Comparison of ENCODE assay signal across 8 mouse cellular contexts in the genomic region with DNA sequence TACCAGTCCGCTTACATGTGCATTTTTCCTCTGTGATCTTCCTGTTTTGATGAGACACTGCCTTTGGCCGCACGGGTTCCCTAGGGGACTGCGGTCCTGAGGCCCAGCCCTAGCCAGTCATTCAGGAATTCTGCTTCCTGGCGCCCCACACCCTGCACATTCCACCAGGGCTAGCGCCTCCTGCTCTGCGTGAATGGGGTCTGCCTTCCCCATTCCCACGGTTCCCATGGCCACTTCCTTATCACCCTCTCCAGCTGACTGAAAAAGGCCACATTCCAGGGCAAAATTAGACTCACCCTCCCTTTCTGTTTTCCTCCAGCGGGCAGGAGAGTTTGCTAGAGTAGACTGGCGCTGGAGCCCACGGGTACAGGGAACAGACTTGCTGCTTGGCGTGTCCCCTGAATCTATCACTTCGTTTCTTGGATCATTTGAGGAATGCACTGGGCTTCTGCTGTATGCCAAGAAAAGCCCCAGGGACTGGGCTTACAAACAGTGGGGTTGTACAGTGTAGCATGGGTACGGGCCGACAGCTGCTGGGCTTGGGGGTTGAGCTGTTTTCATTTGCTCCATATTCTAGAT. TPM values are rescaled to one million over a fixed set of nuclear protein-coding genes. Genes with fewer than 3 reads are reported as not detected.
A peak's percentile ranks its signal among the peaks of the same experiment; 100 is the strongest.
DNase-seq lines count a peak whose midpoint lies in the region; ATAC-seq and TF ChIP-seq lines count a peak whose summit lies in the region.

No protein-coding gene starts in this region.

- H3K9ac ChIP-seq in heart, embryonic 16.5 days (ENCODE audit: low read length), result peak overlapping the region; percentile 53
- no peak overlapping the region for H3K9ac ChIP-seq in midbrain, embryonic 12.5 days (replicated peaks)

- peak overlapping the region; percentile 94 for H3K27ac ChIP-seq in embryonic fibroblast, embryonic 13.5 days (ENCODE audit: insufficient read depth, low read length)
- peak overlapping the region; percentile 96 for H3K27ac ChIP-seq in heart, embryonic 16.5 days (ENCODE audit: low read length)
- H3K27ac ChIP-seq in midbrain, embryonic 12.5 days (replicated peaks), result peak overlapping the region; percentile 17; the same call in 1 of the 2 replicates

- H3K4me3 ChIP-seq in embryonic fibroblast, embryonic 13.5 days (ENCODE audit: insufficient read depth, low read length), result no peak overlapping the region
- peak overlapping the region; percentile 6 for H3K4me3 ChIP-seq in heart, embryonic 16.5 days (ENCODE audit: low read length)
- H3K4me3 ChIP-seq in midbrain, embryonic 12.5 days, result no peak overlapping the region

- TF ChIP-seq CTCF in embryonic fibroblast, embryonic 13.5 days (IDR thresholded peaks at IDR 0.05; ENCODE audit: borderline replicate concordance, insufficient read depth, low read length), result no peak

- TF ChIP-seq POLR2A in embryonic fibroblast, embryonic 13.5 days (IDR thresholded peaks at IDR 0.05; ENCODE audit: low read depth, low read length), result no peak

- no peak for DNase-seq in frontal cortex, postnatal 10 days (ENCODE audit: low spot score in 2 of 2)
- peak; percentile 82 to 92 for DNase-seq in kidney, postnatal 25 days
- DNase-seq in left cerebral cortex, adult 18-20 months (ENCODE audit: low spot score in 2 of 2), result no peak

- 10% methylated on average over 15 of the region's 15 CpGs for WGBS in heart, embryonic 16.5 days
- WGBS in midbrain, embryonic 12.5 days, result 64% methylated on average over 15 of the region's 15 CpGs

- H3K4me1 ChIP-seq in embryonic fibroblast, embryonic 13.5 days (ENCODE audit: control insufficient read depth, insufficient read depth, low read length), result peaks cover 9% of the 10 kb centered on the region
- H3K4me1 ChIP-seq in heart, embryonic 16.5 days (ENCODE audit: control insufficient read depth, insufficient read depth, low read length), result peaks cover 51% of the 10 kb centered on the region
- H3K4me1 ChIP-seq in midbrain, embryonic 12.5 days, result peaks cover 14% of the 10 kb centered on the region

- 0 out of 2 replicates have a peak, but pooled peaks have one; percentile 21 for ATAC-seq in frontal cortex, adult (ENCODE audit: low TSS enrichment)
- ATAC-seq in heart, embryonic 16.5 days (replicated peaks; ENCODE audit: extremely low read depth, insufficient read depth, low FRiP score), result peak; percentile 93
- ATAC-seq in midbrain, embryonic 12.5 days (ENCODE audit: low FRiP score, low read depth), result no peak
- ATAC-seq in granulocyte monocyte progenitor cell, adult 5-6 weeks (replicated peaks; ENCODE audit: poor library complexity, severe bottlenecking), result no peak

- H3K9me3 ChIP-seq in heart, embryonic 16.5 days (replicated peaks; ENCODE audit: control insufficient read depth, low read length), result no peaks in the 10 kb centered on the region
- H3K9me3 ChIP-seq in midbrain, embryonic 12.5 days, result no peaks in the 10 kb centered on the region

- peak overlapping the region; percentile 46 for H3K4me2 ChIP-seq in heart, embryonic 16.5 days (ENCODE audit: low read depth, low read length)
- no peak overlapping the region for H3K4me2 ChIP-seq in midbrain, embryonic 12.5 days (replicated peaks)

- no peaks in the 10 kb centered on the region for H3K27me3 ChIP-seq in heart, embryonic 16.5 days (ENCODE audit: control insufficient read depth, insufficient read depth, low read length)
- H3K27me3 ChIP-seq in midbrain, embryonic 12.5 days, result no peaks in the 10 kb centered on the region

- peaks cover 6% of the 10 kb centered on the region; the same call in 1 of the 2 replicates for H3K36me3 ChIP-seq in heart, embryonic 16.5 days (ENCODE audit: control insufficient read depth, insufficient read depth)
- H3K36me3 ChIP-seq in midbrain, embryonic 12.5 days, result peaks cover 37% of the 10 kb centered on the region

RNA-seq across cellular contexts. Expression of a gene that starts 22.7 kb away (rescaled TPM):
- polyA plus RNA-seq in embryonic fibroblast, embryonic 13.5 days (2011; ENCODE audit: insufficient read length, low read depth, missing spikeins), result 36.3 and 60.1 TPM in 2 replicates
- 35.5 and 35.7 TPM in 2 replicates for polyA plus RNA-seq in heart, embryonic 16.5 days (2015; fragmentation: Nextera tagmentation; extraction: Ambion mirVana)
- 35.4 and 37.5 TPM in 2 replicates for polyA plus RNA-seq in midbrain, embryonic 12.5 days (2016; fragmentation: Nextera tagmentation; extraction: Ambion mirVana)
- total RNA-seq in granulocyte monocyte progenitor cell, adult 5-6 weeks (2014; fragmentation: Nextera tagmentation), result 20.4 and 21.3 TPM in 2 replicates
- 34.3 and 43.2 TPM in 2 replicates for total RNA-seq in granulocyte monocyte progenitor cell, adult 5-6 weeks (2017)
- total RNA-seq in left cerebral cortex, adult 18-20 months (2021), result 10 to 100 TPM; 60.7 to 61.5 TPM

RNA-seq across cellular contexts. Expression of a gene that starts 23.4 kb away (rescaled TPM):
- 376 and 420 TPM in 2 replicates for polyA plus RNA-seq in embryonic fibroblast, embryonic 13.5 days (2011; ENCODE audit: insufficient read length, low read depth, missing spikeins)
- polyA plus RNA-seq in heart, embryonic 16.5 days (2015; fragmentation: Nextera tagmentation; extraction: Ambion mirVana), result 82.7 and 84.9 TPM in 2 replicates
- 89.6 and 92.4 TPM in 2 replicates for polyA plus RNA-seq in midbrain, embryonic 12.5 days (2016; fragmentation: Nextera tagmentation; extraction: Ambion mirVana)
- total RNA-seq in granulocyte monocyte progenitor cell, adult 5-6 weeks (2014; fragmentation: Nextera tagmentation), result 88.4 and 89.5 TPM in 2 replicates
- 51.5 and 52.4 TPM in 2 replicates for total RNA-seq in granulocyte monocyte progenitor cell, adult 5-6 weeks (2017)
- total RNA-seq in left cerebral cortex, adult 18-20 months (2021), result 100 to 1,000 TPM; 150 to 155 TPM

Comparison
In these comparisons a context has a peak if more than half of its experiments do, and no peak if none do; other contexts are left out.
1. ATAC-seq: peak in frontal cortex, adult (single experiment) and heart, embryonic 16.5 days (single experiment); none in midbrain, embryonic 12.5 days (single experiment) and granulocyte monocyte progenitor cell, adult 5-6 weeks (single experiment).
2. DNase-seq: peak in kidney, postnatal 25 days (2 of 2); none in frontal cortex, postnatal 10 days (0 of 2) and left cerebral cortex, adult 18-20 months (0 of 2).
3. H3K27ac ChIP-seq: peak in every context shown above with its lines; median percentile 96 in heart, embryonic 16.5 days; 94 in embryonic fibroblast, embryonic 13.5 days; 17 in midbrain, embryonic 12.5 days.